Mouse (Mus musculus) hindbrain, embryonic 14.5 days (tissue): ENCODE results near the gene Sdhc. TPM values are rescaled to one million over a fixed set of nuclear protein-coding genes. Genes with fewer than 3 reads are reported as not detected.
"Not testable (repeated sequence)": the region's sequence is repeated elsewhere in the genome, so short reads cannot be mapped to it uniquely, and the experiment has no call there.

Experiments
- ATAC-seq: fragments of 200-750 bp; cut with Nextera tagmentation; 2 replicates; pipeline ENCODE4 v1.8.0; 2017; ENCODE audit warnings: moderate number of reproducible peaks, mild to moderate bottlenecking, moderate TSS enrichment, moderate library complexity; ENCODE audit not compliant: low FRiP score
- DNase-seq: peaks from one replicate; pipeline ENCODE4 v3.0.0-alpha.2; 2015; ENCODE audit warnings: low spot score
- H3K27ac ChIP-seq: fragments of 300-500 bp; sonication (generic); 2 replicates; pipeline ENCODE4 v1.5.1; 2014; ENCODE audit warnings: mild to moderate bottlenecking, moderate library complexity
- H3K27me3 ChIP-seq: fragments of 300-500 bp; sonication (generic); 2 replicates; pipeline ENCODE4 v1.6.1; 2014; ENCODE audit warnings: mild to moderate bottlenecking, low read length, mixed read lengths; ENCODE audit not compliant: control insufficient read depth, insufficient read depth
- H3K36me3 ChIP-seq: fragments of 300-500 bp; sonication (generic); replicated peaks from 2 replicates; pipeline ENCODE4 v1.6.1; 2014; ENCODE audit not compliant: control insufficient read depth, insufficient read depth
- H3K4me1 ChIP-seq: fragments of 300-500 bp; sonication (generic); replicated peaks from 2 replicates; pipeline ENCODE4 v1.6.1; 2014; ENCODE audit warnings: antibody characterized with exemption, low read length, mixed read lengths; ENCODE audit not compliant: control insufficient read depth, insufficient read depth
- H3K4me2 ChIP-seq: fragments of 300-500 bp; sonication (generic); replicated peaks from 2 replicates; pipeline ENCODE4 v1.6.1; 2014; ENCODE audit warnings: mild to moderate bottlenecking, moderate library complexity
- H3K4me3 ChIP-seq: fragments of 300-500 bp; sonication (generic); replicated peaks from 2 replicates; pipeline ENCODE4 v1.5.1; 2014; ENCODE audit warnings: mild to moderate bottlenecking, low read length
- H3K9ac ChIP-seq: fragments of 300-500 bp; sonication (generic); 2 replicates; pipeline ENCODE4 v1.6.1; 2014
- H3K9me3 ChIP-seq: fragments of 300-500 bp; sonication (generic); 2 replicates; pipeline ENCODE4 v1.6.1; 2016; ENCODE audit warnings: low read length; ENCODE audit not compliant: control insufficient read depth
- WGBS: fragments of 180-500 bp; shearing (Covaris S2); extraction: QIAGEN DNeasy Blood & Tissue Kit; methylation state at CpG from one replicate; pipeline ENCODE4 v1.1.7; 2014; 5-methylcytosine and 5-hydroxymethylcytosine counted together
- polyA plus RNA-seq: library from polyadenylated mRNA; unstranded; fragments of >200 nt; fragmentation: Nextera tagmentation; extraction: Ambion mirVana; gene quantifications from 2 replicates; pipeline ENCODE4 v1.2.1, GENCODE M21; 2014

The Sdhc gene
- polyA plus RNA-seq, 1 experiment from 2014 or later = 314 TPM

DNA sequence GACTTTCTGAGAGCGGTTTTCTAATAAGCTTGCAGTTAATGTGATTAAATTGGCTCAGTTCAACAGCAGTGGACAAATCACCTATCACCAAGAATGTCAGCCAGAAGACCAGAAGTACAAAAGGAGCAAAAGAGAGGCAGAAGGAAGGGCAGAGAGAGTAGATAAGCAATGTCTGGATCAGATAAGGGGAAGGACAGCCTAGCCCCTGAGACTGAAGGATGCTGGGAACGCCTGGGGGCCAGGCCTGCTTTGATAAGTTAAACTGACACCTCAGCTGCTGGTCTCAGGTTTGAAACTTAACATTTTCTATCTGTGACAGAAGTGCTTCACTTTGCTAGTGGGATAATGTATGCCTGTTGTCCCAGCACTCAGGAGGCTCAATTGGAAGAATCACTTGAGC is 52.8 kb downstream of the Sdhc start:
- no peak for ATAC-seq
- H3K4me2 ChIP-seq = no peak overlapping the region
- WGBS = 55% methylated on average over 2 of the region's 2 CpGs
- H3K36me3 ChIP-seq = no peaks in the 10 kb centered on the region
- no peak overlapping the region for H3K27ac ChIP-seq
- 0 out of 2 replicates have a peak, but pooled peaks cover 13% of the 10 kb centered on the region for H3K27me3 ChIP-seq
- no peaks in the 10 kb centered on the region for H3K4me1 ChIP-seq
- DNase-seq = no peak
- no peak overlapping the region for H3K9ac ChIP-seq
- no peak overlapping the region for H3K4me3 ChIP-seq
- H3K9me3 ChIP-seq = no peaks in the 10 kb centered on the region

DNA sequence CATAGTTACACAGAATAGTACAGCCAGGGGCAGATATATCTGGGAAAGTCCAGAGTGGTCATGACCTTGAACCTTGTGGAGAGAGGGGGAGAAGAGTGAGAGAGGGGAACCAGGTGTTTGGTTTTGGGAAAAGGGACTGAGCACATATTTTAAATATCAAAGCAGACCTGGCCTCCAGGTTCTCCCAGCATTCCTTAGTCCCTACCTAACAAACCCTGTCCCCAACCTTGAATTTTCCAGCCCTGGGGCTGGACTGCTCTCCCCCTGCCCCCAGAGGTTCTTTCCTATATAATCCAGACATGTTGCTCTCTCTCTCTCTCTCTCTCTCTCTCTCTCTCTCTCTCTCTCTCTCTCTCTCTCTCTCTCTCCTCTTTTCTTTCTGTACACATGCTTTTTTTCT is 53.3 kb downstream of the Sdhc start:
- no peak for ATAC-seq
- H3K9me3 ChIP-seq = no peaks in the 10 kb centered on the region

DNA sequence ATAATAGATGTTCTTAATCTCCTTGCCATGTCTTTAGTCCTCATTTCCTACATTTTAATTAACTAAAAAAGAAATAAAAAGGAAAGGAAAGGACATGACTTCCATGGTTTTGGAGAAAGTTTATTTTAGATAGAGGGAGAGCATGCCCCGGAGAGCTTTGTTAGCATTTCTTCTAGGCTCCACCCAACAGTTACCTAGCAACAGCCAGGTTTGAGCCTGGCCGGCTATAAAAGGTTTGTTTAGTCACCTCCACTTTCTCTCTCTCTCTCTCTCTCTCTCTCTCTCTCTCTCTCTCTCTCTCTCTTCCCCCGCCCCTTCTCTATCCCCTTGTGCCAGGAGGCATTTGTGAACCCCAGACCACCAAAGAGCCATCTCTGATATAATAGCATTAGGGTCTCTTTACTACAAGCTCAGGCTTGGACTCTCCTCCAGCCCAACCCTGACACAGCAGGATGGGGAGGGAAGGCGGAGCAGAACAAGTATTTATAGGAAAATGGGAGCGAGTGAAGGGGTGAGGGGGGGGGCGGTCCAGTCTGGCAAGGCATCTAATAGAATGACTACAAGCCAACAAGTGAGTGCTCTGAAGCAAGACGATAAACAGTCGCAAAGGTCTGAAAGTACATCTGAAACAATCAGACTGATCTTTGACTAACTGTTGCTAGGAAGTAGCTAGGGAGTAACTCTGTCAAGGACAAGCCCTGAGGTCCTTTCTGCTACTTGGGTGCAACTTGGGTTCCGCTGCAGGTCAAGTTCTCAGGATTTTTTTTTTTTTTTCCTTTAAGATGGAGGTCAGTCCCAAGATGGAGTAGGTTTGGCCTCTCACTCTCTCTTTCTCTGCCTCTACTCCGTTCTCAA is 54.1 kb downstream of the Sdhc start:
- H3K9ac ChIP-seq = no peak overlapping the region
- no peaks in the 10 kb centered on the region for H3K36me3 ChIP-seq
- peak overlapping the region; percentile 15; the same call in 1 of the 2 replicates for H3K4me2 ChIP-seq
- no peak overlapping the region for H3K27ac ChIP-seq
- H3K9me3 ChIP-seq = no peaks in the 10 kb centered on the region
- WGBS = 18% methylated on average over 10 of the region's 10 CpGs
- H3K4me3 ChIP-seq = no peak overlapping the region
- DNase-seq = no peak
- H3K27me3 ChIP-seq = 0 out of 2 replicates have a peak, but pooled peaks cover 13% of the 10 kb centered on the region
- H3K4me1 ChIP-seq = no peaks in the 10 kb centered on the region
- 0 out of 2 replicates have a peak, but pooled peaks have one; percentile 11 for ATAC-seq

More for the DNA sequence above, 53.3 kb downstream of the Sdhc start:
- no peak for DNase-seq
- Histone ChIP-seq H3K9ac (no peak overlapping the region), H3K4me1 (no peaks in the 10 kb centered on the region), H3K4me2 (no peak overlapping the region), H3K27me3 (0 out of 2 replicates have a peak, but pooled peaks cover 13% of the 10 kb centered on the region), H3K27ac (no peak overlapping the region), H3K4me3 (no peak overlapping the region), H3K36me3 (no peaks in the 10 kb centered on the region)

- no peaks in the 10 kb centered on the region for H3K4me1 ChIP-seq
- DNase-seq (no peak), ATAC-seq (no peak)
- H3K27ac ChIP-seq = no peak overlapping the region
- H3K36me3 ChIP-seq = no peaks in the 10 kb centered on the region
- WGBS = 85% methylated on average over 4 of the region's 4 CpGs
- no peak overlapping the region for H3K4me2 ChIP-seq
- 0 out of 2 replicates have a peak, but pooled peaks cover 15% of the 10 kb centered on the region for H3K27me3 ChIP-seq
- no peaks in the 10 kb centered on the region for H3K9me3 ChIP-seq
- no peak overlapping the region for H3K9ac ChIP-seq
- no peak overlapping the region for H3K4me3 ChIP-seq
These were observed 56.0 kb downstream of the Sdhc start for GRCm38 (mm10) chr1:171094424-171094823.

- ATAC-seq = no peak
- WGBS = 80% methylated on average over 2 of the region's 2 CpGs
These were observed 59.6 kb downstream of the Sdhc start for GRCm38 (mm10) chr1:171090761-171091160.

GRCm38 (mm10) chr1:171089891-171090290 is 60.5 kb downstream of the Sdhc start:
- no peak overlapping the region for H3K4me2 ChIP-seq
- no peaks in the 10 kb centered on the region for H3K4me1 ChIP-seq
- H3K27ac ChIP-seq = no peak overlapping the region
- H3K27me3 ChIP-seq = peaks cover 25% of the 10 kb centered on the region
- no peaks in the 10 kb centered on the region for H3K9me3 ChIP-seq
- H3K9ac ChIP-seq = no peak overlapping the region
- WGBS = 91% methylated on average over 1 of the region's 1 CpGs
- H3K36me3 ChIP-seq = no peaks in the 10 kb centered on the region
- ATAC-seq (no peak), DNase-seq (no peak)
- H3K4me3 ChIP-seq = no peak overlapping the region

More at GRCm38 (mm10) chr1:171090761-171091160, 59.6 kb downstream of the Sdhc start:
- Histone ChIP-seq H3K9me3 (no peaks in the 10 kb centered on the region), H3K27ac (no peak overlapping the region), H3K36me3 (no peaks in the 10 kb centered on the region), H3K4me2 (no peak overlapping the region), H3K27me3 (peaks cover 30% of the 10 kb centered on the region), H3K4me1 (no peaks in the 10 kb centered on the region), H3K4me3 (no peak overlapping the region), H3K9ac (no peak overlapping the region)
- DNase-seq = no peak

- 4% methylated on average over 10 of the region's 10 CpGs for WGBS
- peak; percentile 24 for DNase-seq
These were observed 62.0 kb downstream of the Sdhc start for GRCm38 (mm10) chr1:171088237-171088869.

GRCm38 (mm10) chr1:171085718-171086117 is 64.7 kb downstream of the Sdhc start:
- H3K27me3 ChIP-seq = peaks cover 24% of the 10 kb centered on the region
- ATAC-seq = no peak
- H3K4me1 ChIP-seq = no peaks in the 10 kb centered on the region
- no peak overlapping the region for H3K27ac ChIP-seq
- peak overlapping the region; percentile 83 for H3K4me2 ChIP-seq
- H3K4me3 ChIP-seq = peak overlapping the region; percentile 49
- H3K9ac ChIP-seq = peak overlapping the region; percentile 56
- DNase-seq = peak; percentile 43
- no peaks in the 10 kb centered on the region for H3K36me3 ChIP-seq
- no peaks in the 10 kb centered on the region for H3K9me3 ChIP-seq
- WGBS = under 1% methylated on average over 26 of the region's 26 CpGs

More at GRCm38 (mm10) chr1:171088237-171088869, 62.0 kb downstream of the Sdhc start:
- H3K4me1 ChIP-seq, ATAC-seq, H3K27ac ChIP-seq, H3K9me3 ChIP-seq, H3K36me3 ChIP-seq, H3K9ac ChIP-seq: not testable (repeated sequence)
- Histone ChIP-seq H3K4me2 (peak overlapping the region; percentile 40), H3K27me3 (peaks cover 17% of the 10 kb centered on the region), H3K4me3 (0 out of 2 replicates have a peak overlapping the region, but pooled peaks have one; percentile 7)

- 37% methylated on average over 9 of the region's 17 CpGs for WGBS
- H3K27ac ChIP-seq, H3K36me3 ChIP-seq, H3K9ac ChIP-seq, H3K4me2 ChIP-seq, H3K4me3 ChIP-seq, DNase-seq, H3K4me1 ChIP-seq, H3K9me3 ChIP-seq: not testable (repeated sequence)
- peaks cover 21% of the 10 kb centered on the region for H3K27me3 ChIP-seq
- ATAC-seq = peak; percentile 18
These were observed 68.7 kb downstream of the Sdhc start for GRCm38 (mm10) chr1:171081512-171082231.
